16 mouse cellular contexts compared by ENCODE assay signal in genomic region chr5:75945394-75945793, GRCm38 (mm10).
"Had no signal": no experiment of that assay in that cellular context is flagged by ENCODE, and none has a peak within 500 bp of the region (broad histone marks: within the 10 kb centered on the region; RNA-seq: fewer than 3 reads in every experiment).

No protein-coding gene starts in this region.

- H3K4me3 ChIP-seq: kidney, embryonic 15.5 days; limb, embryonic 15.5 days; liver, embryonic 13.5 days; midbrain, embryonic 12.5 days; neural tube, embryonic 13.5 days had no signal

- H3K36me3 ChIP-seq: kidney, embryonic 15.5 days; limb, embryonic 15.5 days; liver, embryonic 13.5 days; midbrain, embryonic 12.5 days; neural tube, embryonic 13.5 days had no signal

- ATAC-seq: midbrain, embryonic 16.5 days had no signal

- H3K27me3 ChIP-seq: kidney, embryonic 15.5 days; limb, embryonic 15.5 days; liver, embryonic 13.5 days; neural tube, embryonic 13.5 days had no signal

- H3K27ac ChIP-seq: kidney, embryonic 15.5 days; limb, embryonic 15.5 days; liver, embryonic 13.5 days; midbrain, embryonic 12.5 days; neural tube, embryonic 13.5 days had no signal

- H3K9me3 ChIP-seq: kidney, embryonic 15.5 days; limb, embryonic 15.5 days; liver, embryonic 13.5 days; midbrain, embryonic 12.5 days; neural tube, embryonic 13.5 days had no signal

- H3K4me1 ChIP-seq: liver, embryonic 13.5 days; neural tube, embryonic 13.5 days had no signal

- H3K4me2 ChIP-seq: kidney, embryonic 15.5 days; limb, embryonic 15.5 days; liver, embryonic 13.5 days; midbrain, embryonic 12.5 days; neural tube, embryonic 13.5 days had no signal

- H3K9ac ChIP-seq: kidney, embryonic 15.5 days; limb, embryonic 15.5 days; liver, embryonic 13.5 days; midbrain, embryonic 12.5 days; neural tube, embryonic 13.5 days had no signal

- DNase-seq: kidney, postnatal 25 days; layer of hippocampus, adult 9-11 months; layer of hippocampus, postnatal 36 days; liver, embryonic 13.5 days; lung, adult 18-20 months; lung, postnatal 10 days; retina, postnatal 1 day; right cerebral cortex, postnatal 4 days; spleen, adult 18-20 months; thymus, adult 18-20 months; thymus, postnatal 14 days had no signal
